Mouse (Mus musculus) frontal cortex, adult 2 months (tissue): Measurements from ENCODE around the gene Extl1. TPM values are rescaled to one million over a fixed set of nuclear protein-coding genes. Genes with fewer than 3 reads are reported as not detected.

Experiments
- DNase-seq, 2 experiments: peaks; one replicate each; pipeline ENCODE4 v3.0.0; 2022; ENCODE audit warnings: low spot score in 1 of 2; ENCODE audit errors: extremely low spot score in 1 of 2
- polyA plus RNA-seq: library from polyadenylated mRNA; depleted of rRNA; stranded (reverse); fragments of >200 nt; gene quantifications from 2 replicates; pipeline ENCODE4 v1.2.3, GENCODE M21; 2012; rRNA removed

Gene Extl1
- polyA plus RNA-seq, 1 experiment, result 30.3 TPM

DNA sequence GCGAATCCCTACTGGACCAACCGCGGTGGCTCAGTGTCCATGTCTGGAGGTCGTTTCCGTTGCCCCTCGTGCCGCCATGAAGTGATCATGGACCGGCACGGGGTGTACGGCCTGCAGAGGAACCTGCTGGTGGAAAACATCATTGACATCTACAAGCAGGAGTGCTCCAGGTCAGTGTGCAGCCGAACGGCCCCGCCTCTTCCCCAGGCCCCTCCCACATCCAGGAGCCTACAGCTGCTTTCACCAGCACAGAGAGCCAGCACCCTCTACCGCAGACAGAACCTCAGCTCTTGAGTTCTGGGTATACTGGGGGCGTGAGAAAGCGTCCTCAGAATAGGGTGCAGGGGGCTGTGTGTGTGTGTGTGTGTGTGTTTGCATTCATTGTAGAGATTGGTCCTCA is 67.3 kb downstream of the Extl1 start:
- no peak for DNase-seq

DNA sequence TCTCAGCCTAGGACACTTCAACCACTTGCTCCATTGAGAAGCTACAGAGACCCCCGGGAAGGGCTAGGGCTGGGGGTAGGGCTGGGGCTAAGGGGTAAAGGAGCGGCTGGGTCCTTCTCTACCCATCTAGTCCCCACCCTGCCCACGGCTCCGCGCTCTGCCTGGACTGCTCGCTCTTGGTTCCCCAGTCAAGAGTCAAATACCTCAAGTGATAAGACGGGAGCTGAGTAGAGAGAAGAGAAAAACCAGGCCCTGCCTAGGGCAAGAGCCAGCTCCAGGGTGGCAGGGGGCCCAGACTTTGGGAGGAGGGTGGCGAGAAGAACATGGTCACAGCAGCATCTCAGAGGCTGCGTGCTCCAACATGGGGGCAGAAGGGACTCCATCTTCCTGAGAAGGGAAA is 68.2 kb downstream of the Extl1 start:
- DNase-seq, result no peak

GRCm38 (mm10) chr4:134314876-134315275 is 68.8 kb downstream of the Extl1 start, which contains the start of gene Trim63:
Gene Trim63, plus strand, starts transcription at chr4:134315120.
- no peak for DNase-seq

- DNase-seq, result no peak
These were observed 69.5 kb downstream of the Extl1 start for GRCm38 (mm10) chr4:134314081-134314655.

DNA sequence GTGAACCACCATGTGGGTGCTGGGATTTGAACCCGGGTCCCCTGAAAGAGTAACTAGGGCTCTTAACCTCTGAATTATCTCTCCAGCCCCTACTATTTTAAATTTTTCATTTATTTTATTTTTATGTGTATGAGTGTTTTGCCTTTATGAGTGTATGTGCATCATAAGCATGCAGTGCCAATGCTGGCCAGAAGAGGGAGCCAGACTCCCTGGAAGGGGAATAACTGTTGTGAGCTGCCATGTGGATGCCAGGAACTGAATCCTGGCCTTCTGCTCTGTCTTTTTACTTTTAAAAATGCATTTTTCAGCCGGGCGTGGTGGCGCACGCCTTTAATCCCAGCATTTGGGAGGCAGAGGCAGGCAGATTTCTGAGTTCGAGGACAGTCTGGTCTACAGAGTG is 70.7 kb downstream of the Extl1 start:
- no peak for DNase-seq

- DNase-seq, result no peak
These were observed 71.3 kb downstream of the Extl1 start for GRCm38 (mm10) chr4:134312341-134312740.

- no peak for DNase-seq
These were observed 71.9 kb downstream of the Extl1 start for GRCm38 (mm10) chr4:134311784-134312183.

GRCm38 (mm10) chr4:134310656-134311055 is 73.0 kb downstream of the Extl1 start:
- DNase-seq, result no peak

DNA sequence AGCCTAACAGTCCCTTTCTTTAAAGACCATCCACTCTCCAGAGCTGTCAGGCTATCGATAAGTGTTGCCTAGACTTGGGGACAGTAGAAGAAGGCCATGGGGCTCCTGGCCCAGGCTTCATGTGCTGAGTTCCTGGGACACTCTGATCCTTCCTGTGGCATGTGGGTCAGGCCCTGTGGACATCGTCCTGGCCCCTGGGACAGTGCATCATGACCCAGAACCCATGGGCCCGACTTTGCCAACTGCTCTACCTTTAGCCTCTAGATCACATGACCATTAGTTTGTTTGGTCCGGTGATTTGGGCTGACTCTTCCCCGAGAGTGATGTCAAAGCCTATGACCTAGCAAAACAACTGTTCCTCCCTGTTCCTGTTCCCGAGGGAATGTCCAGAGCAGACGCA is 73.5 kb downstream of the Extl1 start:
- no peak for DNase-seq

- DNase-seq, result peak; percentile 17 to 62
These were observed 76.1 kb downstream of the Extl1 start for GRCm38 (mm10) chr4:134307367-134308072.

- no peak for DNase-seq
These were observed 76.7 kb downstream of the Extl1 start for GRCm38 (mm10) chr4:134306963-134307362.

Other genes with a start within 250 kb of the Extl1 start
- gene Cep85, start 196.7 kb downstream of the Extl1 start, polyA plus RNA-seq, result 18.1 and 25.0 TPM in 2 replicates
- gene Gm7534, start 180.8 kb downstream of the Extl1 start, polyA plus RNA-seq, result 0.04 TPM in 1 of 2 replicates, not detected in the other
- gene Catsper4, start 156.5 kb downstream of the Extl1 start, polyA plus RNA-seq, result 0.10 and 0.19 TPM in 2 replicates
- gene Cnksr1, start 145.5 kb downstream of the Extl1 start, polyA plus RNA-seq, result 0.36 and 0.44 TPM in 2 replicates
- not detected in 2 replicates for gene E130218I03Rik, start 140.2 kb downstream of the Extl1 start, polyA plus RNA-seq
- gene Zfp593, start 138.3 kb downstream of the Extl1 start, polyA plus RNA-seq, result 10.0 and 11.3 TPM in 2 replicates
- gene Gm30191, start 136.9 kb downstream of the Extl1 start, polyA plus RNA-seq, result not detected in 2 replicates
- gene Grrp1, start 129.7 kb downstream of the Extl1 start, polyA plus RNA-seq, result 7.4 and 7.9 TPM in 2 replicates
- gene Pdik1l, start 96.0 kb downstream of the Extl1 start, polyA plus RNA-seq, result 8.5 and 8.9 TPM in 2 replicates
- gene Trim63, start 68.7 kb downstream of the Extl1 start, polyA plus RNA-seq, result 0.15 and 0.36 TPM in 2 replicates
- 0.29 and 0.58 TPM in 2 replicates for gene Slc30a2, start 40.7 kb downstream of the Extl1 start, polyA plus RNA-seq
- 11.4 and 12.4 TPM in 2 replicates for gene Pafah2, start 12.5 kb upstream of the Extl1 start, polyA plus RNA-seq
- 976 and 1,019 TPM in 2 replicates for gene Stmn1, start 84.5 kb upstream of the Extl1 start, polyA plus RNA-seq
- gene Paqr7, start 112.8 kb upstream of the Extl1 start, polyA plus RNA-seq, result 60.0 and 65.6 TPM in 2 replicates
- 0.50 TPM in 1 of 2 replicates, not detected in the other for gene Aunip, start 127.1 kb upstream of the Extl1 start, polyA plus RNA-seq
- 135 and 139 TPM in 2 replicates for gene Mtfr1l, start 151.5 kb upstream of the Extl1 start, polyA plus RNA-seq
- gene Selenon, start 168.3 kb upstream of the Extl1 start, polyA plus RNA-seq, result 16.4 and 19.4 TPM in 2 replicates